Mouse (Mus musculus): ENCODE results near the gene Hoxa7. TPM values are rescaled to one million over a fixed set of nuclear protein-coding genes. Genes with fewer than 3 reads are reported as not detected.
A peak's percentile ranks its signal among the peaks of the same experiment; 100 is the strongest.

Gene Hoxa7
- total RNA-seq, 2 experiments from 2014 or later: not detected

DNA sequence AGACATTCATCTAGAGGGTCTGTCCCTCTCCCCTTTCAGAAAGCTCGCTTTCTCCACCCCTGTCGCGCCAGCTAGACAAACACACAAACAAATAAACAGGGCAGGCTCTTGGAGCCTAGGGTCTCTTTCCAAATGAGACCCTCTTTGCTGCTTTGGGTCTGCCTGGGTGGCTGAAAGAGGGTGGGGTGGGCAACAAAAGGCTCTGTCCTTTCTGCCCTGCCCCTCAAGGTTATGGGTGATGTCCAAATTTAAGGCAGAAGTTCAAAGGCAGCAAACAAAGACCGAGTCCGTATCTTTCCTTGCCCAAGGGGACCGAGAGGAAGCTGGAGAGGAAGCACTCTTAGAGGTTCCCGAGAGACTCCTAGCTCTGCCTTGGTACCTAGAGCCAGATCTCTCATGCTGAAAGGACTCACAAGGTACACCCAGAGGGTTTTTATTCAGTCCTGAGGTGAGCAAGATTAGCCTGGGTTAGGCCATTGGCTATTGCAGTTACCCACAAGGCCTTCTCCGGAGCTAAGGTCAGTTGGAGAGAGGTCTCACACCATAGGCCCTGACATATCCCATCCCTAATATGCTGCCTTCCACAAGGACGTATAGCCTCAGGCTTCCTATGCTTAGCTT, 19.5 kb upstream of the Hoxa7 start:
- TF ChIP-seq CTCF (conservative IDR thresholded peaks at IDR 0.05): no peak
- Histone ChIP-seq H3K27ac (no peak overlapping the region), H3K4me3 (no peak overlapping the region)
- no peak for DNase-seq (ENCODE audit: low spot score in 2 of 2)

DNA sequence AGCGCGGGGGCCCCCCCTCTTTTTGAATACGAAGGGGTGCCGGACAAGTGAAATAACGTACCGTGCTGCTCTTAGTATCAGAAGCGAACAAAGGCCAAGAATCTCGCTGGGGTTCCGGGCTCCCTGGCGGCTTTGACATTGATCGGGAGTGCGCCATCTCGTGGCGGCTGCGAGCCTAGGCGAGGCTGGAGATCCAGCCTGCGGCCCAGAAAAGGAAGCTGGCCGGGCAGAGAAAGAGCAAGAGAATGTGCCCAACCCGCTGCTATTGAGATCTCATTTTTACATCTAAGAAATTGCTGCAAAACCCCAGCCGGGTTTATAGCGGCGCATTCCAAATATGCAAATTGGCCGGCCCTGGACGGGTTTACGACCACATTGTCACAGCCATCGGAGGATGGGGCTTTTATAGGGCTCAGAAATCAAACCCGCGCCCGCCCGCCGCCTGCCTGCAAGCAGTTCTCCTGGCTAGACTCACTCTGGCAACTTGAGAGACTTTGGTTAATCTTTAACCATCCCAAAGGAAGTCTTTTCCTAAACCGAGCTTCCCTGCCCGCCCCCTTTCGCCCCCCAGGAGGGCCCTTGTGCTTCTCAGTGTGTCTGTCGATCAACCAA, 18.8 kb upstream of the Hoxa7 start, which contains the start of gene Hoxa10:
TSS of gene Hoxa10 (minus strand) at position 466 of the 612 bp plus-strand sequence.
- peak; percentile 79 for TF ChIP-seq CTCF (conservative IDR thresholded peaks at IDR 0.05)
- DNase-seq (ENCODE audit: low spot score in 2 of 2): peak in 1 of 2 experiments; percentile 33
- H3K4me3 ChIP-seq: no peak within 1 kb of the TSS
- no peak within 1 kb of the TSS for H3K27ac ChIP-seq

DNA sequence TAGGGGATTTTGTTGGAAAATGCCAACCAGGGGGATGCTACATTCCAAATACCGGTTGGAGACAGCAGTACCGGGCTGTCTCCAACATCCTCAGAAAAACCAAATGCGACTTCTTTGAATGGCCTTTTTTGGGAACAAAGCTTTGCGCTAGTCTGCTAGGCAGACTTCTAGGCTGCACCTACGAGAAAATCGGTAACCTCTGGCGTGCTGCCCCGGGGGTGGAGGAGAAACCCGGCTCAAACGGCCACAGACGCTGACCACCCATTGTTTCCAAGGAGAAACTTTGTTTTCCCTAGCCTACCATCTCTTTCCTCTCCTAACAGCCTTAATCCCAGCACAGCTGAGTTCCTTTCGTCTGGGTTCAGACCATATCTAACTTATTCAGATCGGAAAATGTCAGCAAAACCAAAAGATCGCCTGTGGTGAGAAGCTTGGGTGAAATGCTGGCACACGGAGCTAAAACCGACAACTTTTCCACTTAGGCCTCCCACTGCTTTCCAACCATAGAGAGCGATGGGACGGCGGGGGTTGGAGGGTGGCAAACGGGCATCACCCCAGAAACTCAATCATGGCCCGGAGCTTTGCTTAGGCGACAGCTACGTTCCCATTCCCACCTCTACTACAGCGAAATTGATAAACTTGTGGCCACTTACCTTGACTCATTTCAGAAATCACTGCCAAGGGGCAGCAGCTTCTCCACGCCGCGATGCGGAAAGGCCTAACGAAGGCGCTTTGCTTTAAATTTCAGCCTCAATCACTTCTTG, 18.2 kb upstream of the Hoxa7 start:
- TF ChIP-seq CTCF (conservative IDR thresholded peaks at IDR 0.05): no peak
- no peak overlapping the region for H3K27ac ChIP-seq
- no peak overlapping the region for H3K4me3 ChIP-seq
- no peak for DNase-seq (ENCODE audit: low spot score in 2 of 2)

DNA sequence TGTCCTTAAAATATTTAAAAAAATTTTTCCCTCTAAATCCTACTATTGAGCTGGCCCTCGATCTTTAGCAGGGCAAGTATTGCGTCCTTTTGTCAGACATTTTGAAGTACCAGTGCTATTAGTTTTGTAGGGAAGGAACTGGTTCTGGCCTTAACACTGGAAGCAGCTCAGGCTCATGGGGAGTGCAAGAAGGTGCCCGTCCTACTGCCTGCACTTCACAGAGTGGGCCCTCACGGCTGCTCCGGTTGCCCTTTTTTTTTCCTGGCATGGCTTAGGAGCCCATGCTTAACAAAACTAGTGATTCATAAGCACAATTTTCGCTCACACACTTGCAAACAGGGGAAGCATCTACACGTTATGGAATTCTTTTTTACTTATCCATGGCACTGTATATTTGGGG, 17.3 kb upstream of the Hoxa7 start:
- DNase-seq (ENCODE audit: low spot score in 2 of 2): no peak
- TF ChIP-seq CTCF (conservative IDR thresholded peaks at IDR 0.05): no peak
- Histone ChIP-seq H3K27ac (no peak overlapping the region), H3K4me3 (no peak overlapping the region)

DNA sequence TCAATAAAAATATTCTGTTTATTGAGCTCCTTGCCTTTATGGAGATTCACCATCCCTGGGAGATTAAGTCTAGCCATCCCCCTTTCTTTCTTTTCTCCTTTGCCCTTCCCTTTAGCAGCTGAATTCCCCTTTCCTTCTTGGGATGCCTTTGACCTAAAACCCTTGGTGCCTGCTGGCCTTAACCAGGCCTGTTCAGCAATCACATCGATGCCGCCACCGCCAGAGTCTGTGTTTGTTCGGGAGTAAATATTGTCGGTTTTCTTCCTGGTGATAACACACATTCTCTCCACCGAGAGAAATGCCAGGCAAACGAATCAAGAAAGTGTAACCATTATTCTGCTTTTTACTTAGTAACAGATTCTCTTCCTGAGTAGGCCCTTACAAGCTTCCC, 16.5 kb upstream of the Hoxa7 start:
- Histone ChIP-seq H3K27ac (no peak overlapping the region), H3K4me3 (no peak overlapping the region)
- TF ChIP-seq CTCF (conservative IDR thresholded peaks at IDR 0.05): no peak
- no peak for DNase-seq (ENCODE audit: low spot score in 2 of 2)

DNA sequence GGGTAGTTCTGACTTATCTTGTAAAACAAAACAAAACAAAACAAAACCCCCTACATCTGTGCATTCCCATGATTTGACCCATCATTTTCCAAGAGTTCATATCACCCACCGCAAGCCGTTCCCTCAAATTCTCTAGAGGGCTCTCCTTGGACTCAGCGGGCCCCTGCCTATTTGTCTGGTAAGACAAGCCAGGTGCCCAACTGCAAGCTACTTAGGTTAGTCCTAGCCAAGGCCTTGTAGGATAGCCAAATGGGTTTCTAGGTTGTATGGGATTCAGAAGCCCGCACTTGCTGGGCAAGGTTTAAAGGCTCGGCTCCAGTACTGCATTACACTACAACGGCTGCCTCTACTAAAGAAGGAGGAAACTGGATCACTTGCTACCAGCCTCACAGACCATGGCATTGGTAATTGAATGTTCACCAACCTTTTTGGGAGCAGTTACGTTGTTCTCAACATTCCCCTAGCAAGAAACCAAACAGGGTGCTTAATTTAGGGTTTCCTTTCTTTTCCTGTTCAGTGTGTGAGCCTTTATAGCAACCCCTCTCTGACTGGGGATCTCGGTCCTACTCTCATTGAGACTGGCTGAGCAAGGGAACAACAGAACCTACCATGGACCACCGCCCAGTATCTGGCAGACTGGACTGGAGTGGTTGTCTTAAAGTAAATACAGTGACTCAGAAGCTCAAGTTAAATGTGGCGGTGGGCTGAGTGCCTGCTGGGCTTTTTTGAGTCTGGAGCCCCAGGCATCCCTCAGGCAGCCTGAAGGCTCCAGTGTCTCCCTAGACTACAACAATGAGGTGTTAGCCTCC, 15.9 kb upstream of the Hoxa7 start:
- no peak for DNase-seq (ENCODE audit: low spot score in 2 of 2)
- Histone ChIP-seq H3K27ac (no peak overlapping the region), H3K4me3 (no peak overlapping the region)
- TF ChIP-seq CTCF (conservative IDR thresholded peaks at IDR 0.05): no peak

DNA sequence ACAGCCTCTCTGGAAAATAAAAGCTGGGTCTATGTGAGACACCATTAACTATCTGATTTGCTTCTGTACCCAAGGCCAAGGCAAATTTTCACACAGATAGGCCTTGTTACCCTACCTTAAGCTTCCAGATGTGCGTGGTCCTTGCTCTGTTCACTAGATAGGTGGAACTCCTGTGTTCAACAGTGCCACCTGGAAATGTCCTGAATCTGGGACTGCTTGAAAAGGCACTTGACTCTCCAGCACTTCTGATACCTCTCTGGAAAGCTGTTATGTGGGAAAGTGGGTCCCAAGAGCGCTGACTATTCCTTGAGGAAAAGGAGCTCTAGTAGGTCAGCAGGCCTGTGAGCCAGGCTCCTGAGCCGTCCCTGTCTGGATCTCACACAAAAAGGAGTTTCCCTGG, 15.2 kb upstream of the Hoxa7 start:
- no peak overlapping the region for H3K27ac ChIP-seq
- no peak for DNase-seq (ENCODE audit: low spot score in 2 of 2)
- no peak overlapping the region for H3K4me3 ChIP-seq
- TF ChIP-seq CTCF (conservative IDR thresholded peaks at IDR 0.05): no peak

DNA sequence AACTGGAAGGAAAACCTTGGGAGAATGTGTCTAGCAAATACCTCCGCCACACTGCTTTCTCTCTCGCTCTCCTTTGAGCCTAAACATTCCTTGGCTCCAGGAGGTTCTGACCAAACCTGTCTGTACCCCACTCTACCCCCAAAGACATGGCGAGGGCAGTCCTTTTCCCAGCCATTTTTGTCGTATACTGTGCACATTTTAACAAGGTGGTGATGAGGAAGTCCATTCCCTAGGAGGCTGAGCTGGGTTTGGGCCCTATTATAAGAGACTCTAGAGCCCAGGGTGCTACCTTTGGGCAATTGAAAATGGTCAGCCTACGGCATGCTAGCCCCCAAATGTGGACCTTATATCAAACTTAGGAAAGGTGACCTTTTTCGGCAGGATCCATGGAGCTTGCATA, 14.2 kb upstream of the Hoxa7 start:
- no peak for TF ChIP-seq CTCF (conservative IDR thresholded peaks at IDR 0.05)
- no peak overlapping the region for H3K27ac ChIP-seq
- DNase-seq (ENCODE audit: low spot score in 2 of 2): no peak
- no peak overlapping the region for H3K4me3 ChIP-seq

DNA sequence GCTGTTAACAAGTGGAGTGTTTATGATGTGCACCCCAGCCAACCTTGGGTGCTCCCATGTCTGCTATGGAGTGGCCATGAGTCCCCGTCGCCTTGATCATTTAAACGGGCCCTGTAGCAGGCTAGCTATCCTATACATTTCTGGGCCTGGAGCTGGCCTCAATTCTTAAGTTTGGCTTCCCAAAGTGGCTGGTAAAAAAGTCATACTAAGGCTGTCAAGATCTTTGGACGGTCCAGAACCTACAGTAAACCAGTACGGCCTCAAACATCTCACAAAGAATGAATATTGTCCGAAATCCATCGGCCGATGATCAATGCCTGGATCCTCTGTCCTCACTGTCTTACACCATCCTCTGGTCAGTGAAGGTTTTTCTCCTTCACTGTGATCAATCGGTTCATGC, 13.6 kb upstream of the Hoxa7 start:
- H3K27ac ChIP-seq: no peak overlapping the region
- H3K4me3 ChIP-seq: no peak overlapping the region
- TF ChIP-seq CTCF (conservative IDR thresholded peaks at IDR 0.05): no peak
- no peak for DNase-seq (ENCODE audit: low spot score in 2 of 2)

DNA sequence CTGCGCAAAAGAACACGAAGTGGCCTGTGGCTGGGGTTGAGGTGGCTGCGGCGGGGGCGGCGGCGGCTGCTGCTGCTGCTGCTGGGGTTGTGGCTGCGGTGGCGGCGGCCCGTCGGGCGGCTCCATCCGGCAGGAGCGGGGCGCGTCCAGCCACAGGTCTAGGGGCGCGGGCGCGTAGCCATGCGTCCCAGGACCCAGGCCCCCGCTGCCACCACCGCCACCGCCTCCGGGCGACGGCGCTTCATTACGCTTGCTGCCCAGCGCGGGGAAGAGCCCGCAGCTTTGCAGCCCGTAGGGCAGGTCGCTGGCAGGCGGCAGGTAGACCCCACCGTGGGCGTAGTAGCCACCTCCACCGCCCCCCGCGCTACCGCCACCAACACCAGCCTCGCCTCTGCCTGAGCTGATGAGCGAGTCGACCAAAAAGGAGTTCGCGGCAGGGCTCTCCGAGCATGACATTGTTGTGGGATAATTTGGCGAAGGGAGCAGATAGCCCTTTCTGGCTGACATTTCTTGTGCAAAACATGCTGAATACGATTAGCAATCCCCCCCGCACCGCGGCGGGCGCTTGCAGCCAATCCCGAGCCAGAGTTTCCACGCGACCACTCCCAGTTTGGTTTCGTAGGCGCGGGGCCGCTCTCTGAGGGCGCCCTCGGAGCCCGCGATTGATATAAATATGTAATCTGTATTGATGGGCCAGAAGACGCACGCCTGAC, 12.9 kb upstream of the Hoxa7 start:
- no peak for TF ChIP-seq CTCF (conservative IDR thresholded peaks at IDR 0.05)
- H3K4me3 ChIP-seq: no peak overlapping the region
- no peak for DNase-seq (ENCODE audit: low spot score in 2 of 2)
- no peak overlapping the region for H3K27ac ChIP-seq

DNA sequence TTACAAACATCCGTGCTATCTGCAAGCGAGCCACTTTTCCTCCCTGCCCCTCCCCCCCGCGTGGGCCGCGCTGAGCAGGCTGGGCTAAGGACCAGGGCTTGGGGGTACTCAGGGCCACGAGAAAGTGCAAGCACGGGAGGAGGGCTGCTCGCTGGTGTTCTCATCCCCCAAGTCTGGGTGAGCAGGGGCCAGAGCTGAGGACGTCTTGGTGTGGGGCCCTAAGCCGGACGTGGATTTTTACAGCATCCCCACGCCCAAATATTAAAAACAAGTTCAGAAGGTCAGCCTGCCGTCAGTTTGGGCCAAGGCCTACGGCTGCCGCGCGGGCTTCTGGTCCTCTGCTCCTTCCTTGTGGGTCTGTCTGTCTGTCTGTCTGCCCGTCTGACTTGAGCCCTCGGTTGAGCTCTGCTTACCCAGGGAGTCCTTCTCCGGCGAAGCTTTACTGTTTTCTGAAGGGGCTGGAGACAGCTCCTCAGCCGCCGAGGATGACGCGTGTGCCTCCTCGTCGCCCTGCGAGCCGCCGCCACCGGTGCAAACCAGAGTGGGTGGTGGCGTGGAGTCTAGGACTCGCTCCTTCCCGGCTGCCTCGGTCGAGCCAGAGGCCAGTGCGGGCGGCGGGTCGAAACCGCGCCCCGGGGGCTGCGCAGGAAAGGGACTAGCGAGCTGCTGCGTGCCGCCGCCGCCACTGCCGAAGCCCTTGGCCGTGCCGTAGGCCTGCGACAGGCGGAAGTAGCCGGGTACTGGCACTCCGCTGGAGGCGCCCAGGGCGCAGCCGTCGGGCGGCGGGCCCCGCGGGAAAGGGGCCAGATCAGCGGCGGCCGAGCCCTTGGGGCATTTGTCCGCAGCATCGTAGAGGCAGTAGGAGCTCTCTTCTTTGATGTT, 12.1 kb upstream of the Hoxa7 start:
- Histone ChIP-seq H3K27ac (no peak overlapping the region), H3K4me3 (no peak overlapping the region)
- no peak for DNase-seq (ENCODE audit: low spot score in 2 of 2)
- no peak for TF ChIP-seq CTCF (conservative IDR thresholded peaks at IDR 0.05)

Measured in layer of hippocampus, adult 2 months (tissue).